ENCODE assay signal across 9 mouse cellular contexts in genomic region chr16:23151423-23151822, GRCm38 (mm10). TPM values are rescaled to one million over a fixed set of nuclear protein-coding genes. Genes with fewer than 3 reads are reported as not detected.
DNase-seq lines count a peak whose midpoint lies in the region; ATAC-seq and TF ChIP-seq lines count a peak whose summit lies in the region.
"Had no signal": no experiment of that assay in that cellular context is flagged by ENCODE, and none has a peak within 500 bp of the region (broad histone marks: within the 10 kb centered on the region; RNA-seq: fewer than 3 reads in every experiment).

No protein-coding gene starts in this region.

- ATAC-seq in inflammation-experienced regulatory T-cells, adult 6 months: peak; percentile 83
- ATAC-seq in megakaryocyte, adult 5-6 weeks (ENCODE audit: poor library complexity, severe bottlenecking): peak; percentile 52; the same call in 1 of the 2 replicates
- ATAC-seq in granulocyte monocyte progenitor cell, adult 5-6 weeks (replicated peaks; ENCODE audit: poor library complexity, severe bottlenecking): no peak; the same call in 1 of the 2 replicates

- H3K27me3 ChIP-seq in E14TG2a.4 (ENCODE audit: insufficient read depth, low read length): peaks cover 13% of the 10 kb centered on the region; the same call in 1 of the 2 replicates
- H3K27me3 ChIP-seq: embryonic facial prominence, embryonic 15.5 days; limb, embryonic 13.5 days had no signal

- no peaks in the 10 kb centered on the region for H3K9me3 ChIP-seq in E14TG2a.4 (ENCODE audit: low read length)
- H3K9me3 ChIP-seq: embryonic facial prominence, embryonic 15.5 days; limb, embryonic 13.5 days had no signal

- 0 out of 2 replicates have a peak, but pooled peaks have one; percentile 9 for TF ChIP-seq CTCF in E14TG2a.4 (conservative IDR thresholded peaks at IDR 0.05; ENCODE audit: low read length)

- peak; percentile 57 for DNase-seq in layer of hippocampus, adult 11-12 months (ENCODE audit: low spot score)
- no peak for DNase-seq in layer of hippocampus, adult 9-10 months (ENCODE audit: low spot score)
- DNase-seq in adipocyte (ENCODE audit: low spot score): peak; percentile 78

- no peak overlapping the region for H3K4me3 ChIP-seq in E14TG2a.4 (replicated peaks; ENCODE audit: low read length)
- H3K4me3 ChIP-seq: embryonic facial prominence, embryonic 15.5 days; limb, embryonic 13.5 days had no signal

- no peaks in the 10 kb centered on the region for H3K36me3 ChIP-seq in E14TG2a.4 (ENCODE audit: insufficient read depth, low read length)
- H3K36me3 ChIP-seq: embryonic facial prominence, embryonic 15.5 days; limb, embryonic 13.5 days had no signal

- peaks cover 16% of the 10 kb centered on the region for H3K4me1 ChIP-seq in E14TG2a.4 (replicated peaks; ENCODE audit: low read depth, low read length)
- H3K4me1 ChIP-seq: embryonic facial prominence, embryonic 15.5 days; limb, embryonic 13.5 days had no signal

RNA-seq across cellular contexts. Expression of gene Adipoq, which starts 5.1 kb away (rescaled TPM):
- under 1 TPM in 2 of 3 experiments, not detected in 1; 0.46 to 0.95 TPM for polyA plus RNA-seq in inflammation-experienced regulatory T-cells, adult 6 months (2017; shearing (Covaris generic))
- total RNA-seq in megakaryocyte, adult 5-6 weeks (2015): 0.55 and 0.80 TPM in 2 replicates
- total RNA-seq in megakaryocyte, adult 5-6 weeks (2017): 0.40 and 1.7 TPM in 2 replicates
- total RNA-seq in granulocyte monocyte progenitor cell, adult 5-6 weeks (2014; fragmentation: Nextera tagmentation): not detected in 2 replicates
- total RNA-seq in granulocyte monocyte progenitor cell, adult 5-6 weeks (2017): 0.15 TPM in 1 of 2 replicates, not detected in the other

RNA-seq across cellular contexts. Expression of gene Rfc4, which starts 23.9 kb away (rescaled TPM):
- polyA plus RNA-seq in inflammation-experienced regulatory T-cells, adult 6 months (2017; shearing (Covaris generic)): 100 to 1,000 TPM in 1 of 3 experiments, 10 to 100 TPM in 2; 34.3 to 110 (median 50.4) TPM
- total RNA-seq in megakaryocyte, adult 5-6 weeks (2015): 107 and 122 TPM in 2 replicates
- 42.3 and 45.5 TPM in 2 replicates for total RNA-seq in megakaryocyte, adult 5-6 weeks (2017)
- total RNA-seq in granulocyte monocyte progenitor cell, adult 5-6 weeks (2014; fragmentation: Nextera tagmentation): 100.0 and 117 TPM in 2 replicates
- 78.2 and 92.9 TPM in 2 replicates for total RNA-seq in granulocyte monocyte progenitor cell, adult 5-6 weeks (2017)

RNA-seq across cellular contexts. Expression of gene Eif4a2, which starts 44.2 kb away (rescaled TPM):
- 100 to 1,000 TPM; 438 to 692 (median 649) TPM for polyA plus RNA-seq in inflammation-experienced regulatory T-cells, adult 6 months (2017; shearing (Covaris generic))
- total RNA-seq in megakaryocyte, adult 5-6 weeks (2015): 299 and 324 TPM in 2 replicates
- total RNA-seq in megakaryocyte, adult 5-6 weeks (2017): 454 and 463 TPM in 2 replicates
- total RNA-seq in granulocyte monocyte progenitor cell, adult 5-6 weeks (2014; fragmentation: Nextera tagmentation): 322 and 433 TPM in 2 replicates
- 678 and 830 TPM in 2 replicates for total RNA-seq in granulocyte monocyte progenitor cell, adult 5-6 weeks (2017)
